Mouse (Mus musculus) liver, adult 2 months (tissue): Measurements from ENCODE around the gene Hist1h2bm. TPM values are rescaled to one million over a fixed set of nuclear protein-coding genes. Genes with fewer than 3 reads are reported as not detected.
"Not testable (repeated sequence)": the region's sequence is repeated elsewhere in the genome, so short reads cannot be mapped to it uniquely, and the experiment has no call there.

Source experiments
- DNase-seq: peaks from one replicate; pipeline ENCODE4 v3.0.0-alpha.2; 2011; ENCODE audit warnings: low read depth, low spot score; ENCODE audit errors: extremely low read depth
- H3K27ac ChIP-seq: fragments of 200-500 bp; replicated peaks from 2 replicates; pipeline ENCODE4 v1.5.1; 2012; ENCODE audit warnings: low read depth, mild to moderate bottlenecking, control low read depth, inconsistent platforms, low read length; ENCODE audit not compliant: insufficient read depth
- H3K27me3 ChIP-seq: fragments of 200-500 bp; 2 replicates; pipeline ENCODE4 v1.6.1; 2012; ENCODE audit warnings: mild to moderate bottlenecking, moderate library complexity, low read length, inconsistent platforms; ENCODE audit not compliant: control insufficient read depth, insufficient read depth
- H3K36me3 ChIP-seq: fragments of 200-500 bp; 2 replicates; pipeline ENCODE4 v1.6.1; 2012; ENCODE audit warnings: low read length, inconsistent platforms; ENCODE audit not compliant: control insufficient read depth, insufficient read depth
- H3K4me1 ChIP-seq: fragments of 200-500 bp; 2 replicates; pipeline ENCODE4 v1.6.1; 2011; ENCODE audit warnings: low read length; ENCODE audit not compliant: control insufficient read depth, insufficient read depth
- H3K4me3 ChIP-seq: fragments of 200-500 bp; 2 replicates; pipeline ENCODE4 v1.5.1; 2011; ENCODE audit warnings: low read depth, mild to moderate bottlenecking, control low read depth, low read length, moderate library complexity; ENCODE audit not compliant: insufficient read depth
- H3K79me2 ChIP-seq: fragments of 200-500 bp; 2 replicates; pipeline ENCODE4 v1.6.1; 2012; ENCODE audit warnings: inconsistent platforms, mild to moderate bottlenecking, low read length, moderate library complexity; ENCODE audit not compliant: control insufficient read depth, insufficient read depth
- H3K9ac ChIP-seq: fragments of 200-500 bp; 2 replicates; pipeline ENCODE4 v1.6.1; 2012; ENCODE audit warnings: low read depth, mild to moderate bottlenecking, control low read depth, inconsistent platforms, low read length
- CTCF ChIP-seq: fragments of 200-500 bp; IDR thresholded peaks from 2 replicates; pipeline ENCODE4 v1.5.1; 2011; ENCODE audit warnings: low read depth, low read length, control low read depth
- POLR2A ChIP-seq: fragments of 200-500 bp; IDR thresholded peaks from 2 replicates; pipeline ENCODE4 v1.6.1; 2011; ENCODE audit warnings: low read length, control low read depth; ENCODE audit not compliant: insufficient read depth; ENCODE audit errors: extremely low read depth
- WGBS: fragments of 180-500 bp; shearing (Covaris S2); methylation state at CpG from one replicate; pipeline ENCODE4 v1.1.7; 2018; 5-methylcytosine and 5-hydroxymethylcytosine counted together
- polyA plus RNA-seq: library from polyadenylated mRNA; depleted of rRNA; stranded (reverse); fragments of >200 nt; gene quantifications from 2 replicates; pipeline ENCODE4 v1.2.3, GENCODE M21; 2012
- total RNA-seq: library from RNA; depleted of rRNA; stranded (reverse); fragments of >200 nt; gene quantifications from 2 replicates; pipeline ENCODE4 v1.2.3, GENCODE M21; 2014

Gene Hist1h2bm
- total and polyA plus RNA-seq, 2 experiments, result 2.8 TPM; not detected in 1

GRCm38 (mm10) chr13:21710821-21711525 is 10.9 kb upstream of the Hist1h2bm start:
- Histone ChIP-seq H3K79me2 (no peaks in the 10 kb centered on the region), H3K27ac (peak overlapping the region; percentile 22), H3K4me3 (peak overlapping the region; percentile 56), H3K36me3 (no peaks in the 10 kb centered on the region), H3K27me3 (no peaks in the 10 kb centered on the region), H3K4me1 (peaks cover 5% of the 10 kb centered on the region; the same call in 1 of the 2 replicates), H3K9ac (peak overlapping the region; percentile 73)
- WGBS, result 4% methylated on average over 22 of the region's 22 CpGs
- DNase-seq, result peak; percentile 70
- TF ChIP-seq CTCF (0 out of 2 replicates have a peak, but pooled peaks have one; percentile 6), POLR2A (no peak)

GRCm38 (mm10) chr13:21711698-21712097 is 10.1 kb upstream of the Hist1h2bm start:
- no peak overlapping the region for H3K27ac ChIP-seq
- H3K36me3 ChIP-seq, result no peaks in the 10 kb centered on the region
- H3K27me3 ChIP-seq, result no peaks in the 10 kb centered on the region
- no peak overlapping the region for H3K9ac ChIP-seq
- TF ChIP-seq CTCF (no peak), POLR2A (no peak)
- peaks cover 5% of the 10 kb centered on the region; the same call in 1 of the 2 replicates for H3K4me1 ChIP-seq
- no peak overlapping the region for H3K4me3 ChIP-seq
- H3K79me2 ChIP-seq, result no peaks in the 10 kb centered on the region
- WGBS, result 41% methylated on average over 4 of the region's 4 CpGs
- no peak for DNase-seq

GRCm38 (mm10) chr13:21714725-21715124 is 7.1 kb upstream of the Hist1h2bm start:
- Histone ChIP-seq H3K4me3 (no peak overlapping the region), H3K36me3 (no peaks in the 10 kb centered on the region), H3K27me3 (no peaks in the 10 kb centered on the region), H3K4me1 (peaks cover 11% of the 10 kb centered on the region), H3K9ac (no peak overlapping the region), H3K79me2 (no peaks in the 10 kb centered on the region), H3K27ac (no peak overlapping the region)
- DNase-seq, result peak; percentile 56
- TF ChIP-seq CTCF, result peak; percentile 62
- no peak for TF ChIP-seq POLR2A
- 2% methylated on average over 7 of the region's 7 CpGs for WGBS

GRCm38 (mm10) chr13:21715131-21715863 is 6.5 kb upstream of the Hist1h2bm start:
- no peaks in the 10 kb centered on the region for H3K36me3 ChIP-seq
- H3K27me3 ChIP-seq, result no peaks in the 10 kb centered on the region
- no peak overlapping the region for H3K27ac ChIP-seq
- 0 out of 2 replicates have a peak overlapping the region, but pooled peaks have one; percentile 12 for H3K9ac ChIP-seq
- DNase-seq, result no peak
- H3K4me3 ChIP-seq, result peak overlapping the region; percentile 27
- TF ChIP-seq CTCF (no peak), POLR2A (no peak)
- peaks cover 11% of the 10 kb centered on the region for H3K4me1 ChIP-seq
- H3K79me2 ChIP-seq, result no peaks in the 10 kb centered on the region
- under 1% methylated on average over 22 of the region's 22 CpGs for WGBS

GRCm38 (mm10) chr13:21715864-21716539 is 5.8 kb upstream of the Hist1h2bm start, which contains the start of the genes Hist1h2bl and Hist1h2ai:
TSS of gene Hist1h2bl (minus strand) at chr13:21716143.
TSS of gene Hist1h2ai (plus strand) at chr13:21716422.
- Histone ChIP-seq H3K4me3 (peak within 1 kb of the TSS; percentile 54), H3K27ac (0 out of 2 replicates have a peak within 1 kb of the TSS, but pooled peaks have one; percentile 30), H3K4me1 (peaks cover 12% of the 10 kb centered on the region), H3K9ac (0 out of 2 replicates have a peak within 1 kb of the TSS, but pooled peaks have one; percentile 12)
- peak; percentile 75 for DNase-seq
- not testable (repeated sequence) for H3K36me3 ChIP-seq, H3K27me3 ChIP-seq, H3K79me2 ChIP-seq
- WGBS, result 2% methylated on average over 36 of the region's 50 CpGs
- peak; percentile 40; the same call in 1 of the 2 replicates for TF ChIP-seq POLR2A
